Mouse (Mus musculus) embryonic facial prominence, embryonic 14.5 days (tissue): ENCODE measurements around the gene Ehbp1. TPM values are rescaled to one million over a fixed set of nuclear protein-coding genes. Genes with fewer than 3 reads are reported as not detected.

Experiments
- ATAC-seq: fragments of 200-750 bp; cut with Nextera tagmentation; 2 replicates; pipeline ENCODE4 v1.8.0; 2017; ENCODE audit warnings: low read depth, moderate number of reproducible peaks, moderate TSS enrichment
- DNase-seq: peaks from one replicate; pipeline ENCODE4 v3.0.0-alpha.2; 2015; ENCODE audit warnings: low spot score
- H3K27ac ChIP-seq: fragments of 300-500 bp; sonication (generic); replicated peaks from 2 replicates; pipeline ENCODE4 v1.5.1; 2014; ENCODE audit warnings: low read depth, mild to moderate bottlenecking, low read length, moderate library complexity
- H3K27me3 ChIP-seq: fragments of 300-500 bp; sonication (generic); replicated peaks from 2 replicates; pipeline ENCODE4 v1.6.1; 2014; ENCODE audit warnings: low read length; ENCODE audit not compliant: control insufficient read depth, insufficient read depth
- H3K36me3 ChIP-seq: fragments of 300-500 bp; sonication (generic); 2 replicates; pipeline ENCODE4 v1.6.1; 2014; ENCODE audit warnings: low read length, mixed read lengths; ENCODE audit not compliant: control insufficient read depth, insufficient read depth
- H3K4me1 ChIP-seq: fragments of 300-500 bp; sonication (generic); 2 replicates; pipeline ENCODE4 v1.6.1; 2014; ENCODE audit warnings: antibody characterized with exemption, low read length; ENCODE audit not compliant: control insufficient read depth, insufficient read depth
- H3K4me2 ChIP-seq: fragments of 300-500 bp; sonication (generic); 2 replicates; pipeline ENCODE4 v1.6.1; 2014; ENCODE audit warnings: low read depth, mild to moderate bottlenecking, low read length, moderate library complexity, mixed read lengths
- H3K4me3 ChIP-seq: fragments of 300-500 bp; sonication (generic); 2 replicates; pipeline ENCODE4 v1.5.1; 2014; ENCODE audit warnings: low read depth, mild to moderate bottlenecking, low read length
- H3K9ac ChIP-seq: fragments of 300-500 bp; sonication (generic); 2 replicates; pipeline ENCODE4 v1.6.1; 2014; ENCODE audit warnings: low read depth, mild to moderate bottlenecking, low read length, moderate library complexity, mixed read lengths
- H3K9me3 ChIP-seq: fragments of 300-500 bp; sonication (generic); 2 replicates; pipeline ENCODE4 v1.6.1; 2016; ENCODE audit warnings: low read length; ENCODE audit not compliant: control insufficient read depth
- WGBS: fragments of 180-500 bp; shearing (Covaris S2); extraction: QIAGEN DNeasy Blood & Tissue Kit; methylation state at CpG from one replicate; pipeline ENCODE4 v1.1.7; 2014; 5-methylcytosine and 5-hydroxymethylcytosine counted together
- polyA plus RNA-seq: library from polyadenylated mRNA; unstranded; fragments of >200 nt; fragmentation: Nextera tagmentation; extraction: Ambion mirVana; gene quantifications from 2 replicates; pipeline ENCODE4 v1.2.1, GENCODE M21; 2014

The Ehbp1 gene
- polyA plus RNA-seq, 1 experiment from 2014 or later = 13.1 TPM

GRCm38 (mm10) chr11:22269643-22270042 lies 72.4 kb downstream of the Ehbp1 start:
- no peak overlapping the region for H3K4me2 ChIP-seq
- DNase-seq (no peak), ATAC-seq (no peak)
- 73% methylated on average over 4 of the region's 4 CpGs for WGBS
- no peak overlapping the region for H3K4me3 ChIP-seq
- H3K4me1 ChIP-seq = no peaks in the 10 kb centered on the region
- no peaks in the 10 kb centered on the region for H3K36me3 ChIP-seq
- no peak overlapping the region for H3K9ac ChIP-seq
- H3K27me3 ChIP-seq = no peaks in the 10 kb centered on the region
- H3K27ac ChIP-seq = no peak overlapping the region
- no peaks in the 10 kb centered on the region for H3K9me3 ChIP-seq

- Histone ChIP-seq H3K27me3 (no peaks in the 10 kb centered on the region), H3K4me1 (no peaks in the 10 kb centered on the region), H3K4me3 (no peak overlapping the region), H3K9ac (no peak overlapping the region), H3K27ac (no peak overlapping the region), H3K9me3 (no peaks in the 10 kb centered on the region), H3K36me3 (no peaks in the 10 kb centered on the region), H3K4me2 (no peak overlapping the region)
- DNase-seq (no peak), ATAC-seq (no peak)
- WGBS = 79% methylated on average over 3 of the region's 3 CpGs
These were observed 72.9 kb downstream of the Ehbp1 start for GRCm38 (mm10) chr11:22269173-22269572.

GRCm38 (mm10) chr11:22267014-22267413 lies 75.1 kb downstream of the Ehbp1 start:
- H3K4me3 ChIP-seq = no peak overlapping the region
- no peaks in the 10 kb centered on the region for H3K9me3 ChIP-seq
- no peaks in the 10 kb centered on the region for H3K27me3 ChIP-seq
- no peak for ATAC-seq
- no peaks in the 10 kb centered on the region for H3K4me1 ChIP-seq
- no peak for DNase-seq
- no peak overlapping the region for H3K27ac ChIP-seq
- no peak overlapping the region for H3K9ac ChIP-seq
- no peaks in the 10 kb centered on the region for H3K36me3 ChIP-seq
- no peak overlapping the region for H3K4me2 ChIP-seq

- 97% methylated on average over 1 of the region's 1 CpGs for WGBS
- Histone ChIP-seq H3K4me3 (no peak overlapping the region), H3K4me2 (no peak overlapping the region), H3K4me1 (no peaks in the 10 kb centered on the region), H3K27ac (no peak overlapping the region), H3K36me3 (no peaks in the 10 kb centered on the region), H3K9me3 (0 out of 2 replicates have a peak, but pooled peaks cover 2% of the 10 kb centered on the region), H3K9ac (no peak overlapping the region), H3K27me3 (no peaks in the 10 kb centered on the region)
- no peak for ATAC-seq
- DNase-seq = no peak
These were observed 86.7 kb downstream of the Ehbp1 start for GRCm38 (mm10) chr11:22255418-22255817.

GRCm38 (mm10) chr11:22249363-22249762 lies 92.7 kb downstream of the Ehbp1 start:
- WGBS = 82% methylated on average over 2 of the region's 2 CpGs
- ATAC-seq = no peak
- no peak for DNase-seq

GRCm38 (mm10) chr11:22247736-22248135 lies 94.4 kb downstream of the Ehbp1 start:
- Histone ChIP-seq H3K36me3 (peaks cover 3% of the 10 kb centered on the region; the same call in 1 of the 2 replicates), H3K4me1 (no peaks in the 10 kb centered on the region), H3K27me3 (no peaks in the 10 kb centered on the region), H3K9ac (no peak overlapping the region), H3K4me3 (no peak overlapping the region), H3K4me2 (no peak overlapping the region), H3K27ac (no peak overlapping the region), H3K9me3 (0 out of 2 replicates have a peak, but pooled peaks cover 4% of the 10 kb centered on the region)
- 72% methylated on average over 4 of the region's 4 CpGs for WGBS
- ATAC-seq = no peak
- no peak for DNase-seq

More at GRCm38 (mm10) chr11:22249363-22249762, 92.7 kb downstream of the Ehbp1 start:
- no peak overlapping the region for H3K27ac ChIP-seq
- no peak overlapping the region for H3K9ac ChIP-seq
- H3K9me3 ChIP-seq = 0 out of 2 replicates have a peak, but pooled peaks cover 4% of the 10 kb centered on the region
- peaks cover 3% of the 10 kb centered on the region; the same call in 1 of the 2 replicates for H3K36me3 ChIP-seq
- H3K27me3 ChIP-seq = no peaks in the 10 kb centered on the region
- H3K4me1 ChIP-seq = no peaks in the 10 kb centered on the region
- no peak overlapping the region for H3K4me3 ChIP-seq
- H3K4me2 ChIP-seq = no peak overlapping the region

GRCm38 (mm10) chr11:22247069-22247468 lies 95.0 kb downstream of the Ehbp1 start:
- H3K27ac ChIP-seq = no peak overlapping the region
- no peaks in the 10 kb centered on the region for H3K4me1 ChIP-seq
- DNase-seq (no peak), ATAC-seq (no peak)
- 0 out of 2 replicates have a peak, but pooled peaks cover 4% of the 10 kb centered on the region for H3K9me3 ChIP-seq
- H3K4me3 ChIP-seq = no peak overlapping the region
- peaks cover 3% of the 10 kb centered on the region; the same call in 1 of the 2 replicates for H3K36me3 ChIP-seq
- no peak overlapping the region for H3K4me2 ChIP-seq
- no peaks in the 10 kb centered on the region for H3K27me3 ChIP-seq
- no peak overlapping the region for H3K9ac ChIP-seq

- no peaks in the 10 kb centered on the region for H3K27me3 ChIP-seq
- no peaks in the 10 kb centered on the region for H3K4me1 ChIP-seq
- ATAC-seq = no peak
- no peak for DNase-seq
- no peak overlapping the region for H3K9ac ChIP-seq
- no peak overlapping the region for H3K4me2 ChIP-seq
- H3K4me3 ChIP-seq = no peak overlapping the region
- 84% methylated on average over 5 of the region's 5 CpGs for WGBS
- H3K27ac ChIP-seq = no peak overlapping the region
- no peaks in the 10 kb centered on the region for H3K9me3 ChIP-seq
- peaks cover 4% of the 10 kb centered on the region; the same call in 1 of the 2 replicates for H3K36me3 ChIP-seq
These were observed 106.5 kb downstream of the Ehbp1 start for GRCm38 (mm10) chr11:22235558-22235957.

- WGBS = 57% methylated on average over 1 of the region's 1 CpGs
- DNase-seq = no peak
- no peak for ATAC-seq
These were observed 107.4 kb downstream of the Ehbp1 start for GRCm38 (mm10) chr11:22234739-22235138.

More at GRCm38 (mm10) chr11:22234739-22235138, 107.4 kb downstream of the Ehbp1 start:
- no peak overlapping the region for H3K4me3 ChIP-seq
- H3K27ac ChIP-seq = no peak overlapping the region
- no peaks in the 10 kb centered on the region for H3K27me3 ChIP-seq
- no peak overlapping the region for H3K9ac ChIP-seq
- H3K4me2 ChIP-seq = no peak overlapping the region
- peaks cover 4% of the 10 kb centered on the region; the same call in 1 of the 2 replicates for H3K36me3 ChIP-seq
- H3K4me1 ChIP-seq = no peaks in the 10 kb centered on the region
- no peaks in the 10 kb centered on the region for H3K9me3 ChIP-seq
